Mouse (Mus musculus) kidney, adult 2 months (tissue): ENCODE results near the gene 2610318N02Rik.

ENCODE experiments used
- CTCF ChIP-seq: fragments of 200-500 bp; conservative IDR thresholded peaks from 2 replicates; pipeline ENCODE4 v1.5.1; 2011; ENCODE audit warnings: low read depth, mild to moderate bottlenecking, control low read depth, low read length, moderate library complexity, mixed read lengths; ENCODE audit not compliant: insufficient read depth, insufficient read length
- POLR2A ChIP-seq: fragments of 200-500 bp; IDR thresholded peaks from one replicate; pipeline ENCODE4 v1.6.1; 2011; ENCODE audit warnings: low read depth, low read length, control low read depth

DNA sequence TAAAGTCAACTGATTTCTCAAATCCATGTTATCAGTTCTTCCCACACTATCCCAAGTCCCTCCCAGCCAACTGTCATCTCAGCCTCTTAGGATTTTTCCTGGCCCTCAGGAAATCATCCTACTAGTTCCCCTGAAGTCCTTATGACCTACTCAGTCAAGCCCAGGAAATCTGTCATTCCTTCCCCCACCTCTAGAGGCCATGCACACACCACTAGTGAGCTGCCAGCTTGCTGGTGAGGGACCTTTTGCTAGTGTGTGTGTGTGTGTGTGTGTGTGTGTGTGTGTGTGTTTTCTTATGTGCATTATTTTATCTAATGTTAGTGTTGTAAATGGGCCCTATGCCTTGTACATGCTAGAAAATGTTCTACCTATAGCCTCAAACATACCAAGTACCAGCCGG lies 2.3 kb upstream of the 2610318N02Rik start:
- peak; percentile 84 for TF ChIP-seq CTCF
- no peak for TF ChIP-seq POLR2A
